18 mouse cellular contexts compared by ENCODE assay signal in the genomic region with DNA sequence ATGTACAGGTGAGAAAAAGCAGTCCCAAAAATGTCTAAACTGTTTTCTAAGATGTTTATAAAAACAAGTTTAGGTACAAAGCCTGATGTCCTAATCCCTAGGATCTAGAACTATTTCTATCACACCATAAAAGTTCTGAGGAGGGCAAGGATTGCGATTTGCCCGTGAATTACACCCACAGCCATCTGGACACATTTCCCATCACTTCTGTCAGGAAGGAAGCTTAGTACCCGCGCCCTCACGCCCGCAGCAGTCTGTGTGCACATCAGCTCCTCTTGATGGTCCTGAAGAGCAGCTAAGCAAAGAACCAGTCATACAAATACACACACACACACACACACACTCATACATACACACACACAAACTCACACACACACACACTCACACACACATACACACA.
"Had no signal": no experiment of that assay in that cellular context is flagged by ENCODE, and none has a peak within 500 bp of the region (broad histone marks: within the 10 kb centered on the region; RNA-seq: fewer than 3 reads in every experiment).

No protein-coding gene starts in this region.

- DNase-seq: lung, adult 18-20 months; lung, embryonic 14.5 days; lung, postnatal 10 days; lung, postnatal 4 days; midbrain, embryonic 14.5 days; retina, postnatal 1 day; right cerebral cortex, postnatal 25 days; right cerebral cortex, postnatal 4 days; spleen, adult 18-20 months; thymus, adult 2 months; thymus, postnatal 25 days; thymus, postnatal 4 days had no signal

- H3K4me1 ChIP-seq: liver, embryonic 15.5 days; midbrain, embryonic 12.5 days; neural tube, embryonic 13.5 days; neural tube, embryonic 15.5 days had no signal

- H3K4me3 ChIP-seq: liver, embryonic 15.5 days; midbrain, embryonic 10.5 days; midbrain, embryonic 12.5 days; myocyte; neural tube, embryonic 13.5 days; neural tube, embryonic 15.5 days had no signal

- H3K27ac ChIP-seq: liver, embryonic 15.5 days; midbrain, embryonic 10.5 days; midbrain, embryonic 12.5 days; neural tube, embryonic 13.5 days; neural tube, embryonic 15.5 days had no signal
